23 mouse cellular contexts compared by ENCODE assay signal in genomic region chr7:34036076-34036815, GRCm38 (mm10). TPM values are rescaled to one million over a fixed set of nuclear protein-coding genes. Genes with fewer than 3 reads are reported as not detected.
DNase-seq lines count a peak whose midpoint lies in the region; TF ChIP-seq lines count a peak whose summit lies in the region.
"Not testable (repeated sequence)": the region's sequence is repeated elsewhere in the genome, so short reads cannot be mapped to it uniquely, and the experiment has no call there.
"Had no signal": no experiment of that assay in that cellular context is flagged by ENCODE, and none has a peak within 500 bp of the region (broad histone marks: within the 10 kb centered on the region; RNA-seq: fewer than 3 reads in every experiment).

No protein-coding gene starts in this region.

- H3K36me3 ChIP-seq in ES-Bruce4 (ENCODE audit: control insufficient read depth, insufficient read depth, low read length, poor library complexity, severe bottlenecking); ES-E14 (ENCODE audit: control insufficient read depth, insufficient read depth, low read length, poor library complexity, severe bottlenecking); heart, embryonic 10.5 days: not testable (repeated sequence)

- not testable (repeated sequence) for H3K4me3 ChIP-seq in ES-Bruce4 (ENCODE audit: low read depth, low read length); ES-E14 (ENCODE audit: insufficient read depth in 1 of 2, low read depth in 1 of 2, low read length in 2 of 2, poor library complexity in 1 of 2, severe bottlenecking in 1 of 2); heart, embryonic 10.5 days

- peaks cover 34% of the 10 kb centered on the region for H3K9me3 ChIP-seq in ES-Bruce4 (replicated peaks; ENCODE audit: control insufficient read depth, insufficient read depth, low read length, poor library complexity, severe bottlenecking)
- not testable (repeated sequence) for H3K9me3 ChIP-seq in ES-E14 (ENCODE audit: control insufficient read depth, insufficient read depth, low read depth, low read length)
- H3K9me3 ChIP-seq in heart, embryonic 10.5 days, result peaks cover 31% of the 10 kb centered on the region

- DNase-seq in ES-E14 (ENCODE audit: low read depth, low spot score) (peak; percentile 4), ZHBTc4 (ENCODE audit: low read depth, low spot score) (peak; percentile 66)
- peak; percentile 50 for DNase-seq in heart, embryonic 10.5 days (ENCODE audit: low spot score)
- peak; percentile 5 to 17 for DNase-seq in kidney, adult 8-10 months

- not testable (repeated sequence) for TF ChIP-seq EP300 in ES-Bruce4 (IDR thresholded peaks at IDR 0.05; ENCODE audit: insufficient read depth, low read depth, low read length)

- in situ Hi-C loops in ES-E14 (cut with MboI; ENCODE audit: low sequenced_read_pairs in 2 of 2, unreplicated experiment in 2 of 2), result not testable (repeated sequence)

- TF ChIP-seq POLR2A in ES-Bruce4 (IDR thresholded peaks at IDR 0.05; ENCODE audit: insufficient read depth, low read length), result not testable (repeated sequence)

- H3K4me1 ChIP-seq in ES-Bruce4 (ENCODE audit: control insufficient read depth, insufficient read depth, low read length); ES-E14 (ENCODE audit: control insufficient read depth in 2 of 2, insufficient read depth in 2 of 2, low read length in 2 of 2, poor library complexity in 1 of 2); heart, embryonic 10.5 days: not testable (repeated sequence)

- peak overlapping the region; percentile 20 for H3K27ac ChIP-seq in ES-Bruce4 (ENCODE audit: insufficient read depth, low read length)
- H3K27ac ChIP-seq in ES-E14 (ENCODE audit: insufficient read depth, low read depth, low read length, poor library complexity, severe bottlenecking), result peak overlapping the region; percentile 71
- H3K27ac ChIP-seq in heart, embryonic 10.5 days, result not testable (repeated sequence)

- not testable (repeated sequence) for TF ChIP-seq CTCF in ES-Bruce4 (IDR thresholded peaks at IDR 0.05; ENCODE audit: low read depth, low read length)

- H3K9ac ChIP-seq in ES-Bruce4 (ENCODE audit: low read depth, poor library complexity, severe bottlenecking); ES-E14 (ENCODE audit: insufficient read depth, low read depth, low read length, poor library complexity, severe bottlenecking): not testable (repeated sequence)

- not testable (repeated sequence) for H3K27me3 ChIP-seq in ES-Bruce4 (ENCODE audit: control insufficient read depth, insufficient read depth, low read length, poor library complexity, severe bottlenecking); heart, embryonic 10.5 days (ENCODE audit: insufficient read depth, poor library complexity, severe bottlenecking)

- 85% methylated on average over 11 of the region's 11 CpGs for WGBS in heart, embryonic 10.5 days

RNA-seq across cellular contexts. Expression of gene Scgb1b27, which starts 15.0 kb away (rescaled TPM):
- polyA plus RNA-seq in ES-Bruce4 (2011; ENCODE audit: insufficient read depth, insufficient read length, low read depth, missing spikeins), result not detected in 2 replicates
- not detected in 2 replicates for total RNA-seq in ES-E14 (2012; rRNA removed)
- not detected in 2 replicates for polyA plus RNA-seq in heart, embryonic 10.5 days (2016; fragmentation: Nextera tagmentation; extraction: Ambion mirVana)
- total RNA-seq: adrenal gland, adult 2 months; adrenal gland, postnatal 10 days; adrenal gland, postnatal 25 days; adrenal gland, postnatal 4 days; CH12.LX; common myeloid progenitor, adult 5-6 weeks; MEL had no signal
- polyA plus RNA-seq: adrenal gland, adult 2 months; brain, embryonic 14.5 days; CD4-positive, CD25-positive, alpha-beta regulatory T cell, adult 4 months; embryonic facial prominence, embryonic 11.5 days; embryonic facial prominence, embryonic 13.5 days; embryonic facial prominence, embryonic 15.5 days; erythroblast, embryonic 14.5 days; forebrain, embryonic 10.5 days; forebrain, embryonic 12.5 days; forebrain, embryonic 14.5 days; forebrain, embryonic 16.5 days; frontal cortex, adult 2 months had no signal

RNA-seq across cellular contexts. Expression of gene Scgb2b27, which starts 22.5 kb away (rescaled TPM):
- not detected in 2 replicates for polyA plus RNA-seq in ES-Bruce4 (2011; ENCODE audit: insufficient read depth, insufficient read length, low read depth, missing spikeins)
- total RNA-seq in ES-E14 (2012; rRNA removed), result not detected in 2 replicates
- polyA plus RNA-seq in heart, embryonic 10.5 days (2016; fragmentation: Nextera tagmentation; extraction: Ambion mirVana), result not detected in 2 replicates
- total RNA-seq: adrenal gland, adult 2 months; adrenal gland, postnatal 10 days; adrenal gland, postnatal 25 days; adrenal gland, postnatal 4 days; CH12.LX; common myeloid progenitor, adult 5-6 weeks; MEL had no signal
- polyA plus RNA-seq: adrenal gland, adult 2 months; brain, embryonic 14.5 days; CD4-positive, CD25-positive, alpha-beta regulatory T cell, adult 4 months; embryonic facial prominence, embryonic 11.5 days; embryonic facial prominence, embryonic 13.5 days; embryonic facial prominence, embryonic 15.5 days; forebrain, embryonic 10.5 days; forebrain, embryonic 12.5 days; forebrain, embryonic 14.5 days; forebrain, embryonic 16.5 days; frontal cortex, adult 2 months had no signal

RNA-seq across cellular contexts. Expression of gene Scgb1b30, which starts 59.0 kb away (rescaled TPM):
- polyA plus RNA-seq in ES-Bruce4 (2011; ENCODE audit: insufficient read depth, insufficient read length, low read depth, missing spikeins), result not detected in 2 replicates
- not detected in 2 replicates for total RNA-seq in ES-E14 (2012; rRNA removed)
- polyA plus RNA-seq in heart, embryonic 10.5 days (2016; fragmentation: Nextera tagmentation; extraction: Ambion mirVana), result not detected in 2 replicates
- total RNA-seq: adrenal gland, adult 2 months; adrenal gland, postnatal 10 days; adrenal gland, postnatal 25 days; adrenal gland, postnatal 4 days; CH12.LX; common myeloid progenitor, adult 5-6 weeks; MEL had no signal
- polyA plus RNA-seq: adrenal gland, adult 2 months; brain, embryonic 14.5 days; CD4-positive, CD25-positive, alpha-beta regulatory T cell, adult 4 months; embryonic facial prominence, embryonic 11.5 days; embryonic facial prominence, embryonic 13.5 days; embryonic facial prominence, embryonic 15.5 days; erythroblast, embryonic 14.5 days; forebrain, embryonic 10.5 days; forebrain, embryonic 12.5 days; forebrain, embryonic 14.5 days; forebrain, embryonic 16.5 days; frontal cortex, adult 2 months had no signal

Comparison
In these comparisons a context has a peak if more than half of its experiments do, and no peak if none do; other contexts are left out.
1. DNase-seq: peak in every context shown above with its lines; median percentile 66 in ZHBTc4; 50 in heart, embryonic 10.5 days; 11 in kidney, adult 8-10 months; 4 in ES-E14.